Mouse (Mus musculus) hindbrain, embryonic 12.5 days (tissue): Measurements from ENCODE around the gene Zdhhc5. TPM values are rescaled to one million over a fixed set of nuclear protein-coding genes. Genes with fewer than 3 reads are reported as not detected.
A peak's percentile ranks its signal among the peaks of the same experiment; 100 is the strongest.

Source experiments
- ATAC-seq: fragments of 200-750 bp; cut with Nextera tagmentation; 2 replicates; pipeline ENCODE4 v1.8.0; 2017; ENCODE audit warnings: moderate TSS enrichment; ENCODE audit not compliant: low FRiP score
- H3K27ac ChIP-seq: fragments of 300-500 bp; sonication (generic); 2 replicates; pipeline ENCODE4 v1.5.1; 2016; ENCODE audit warnings: mild to moderate bottlenecking
- H3K27me3 ChIP-seq: fragments of 300-500 bp; sonication (generic); 2 replicates; pipeline ENCODE4 v1.6.1; 2016; ENCODE audit warnings: mild to moderate bottlenecking
- H3K36me3 ChIP-seq: fragments of 300-500 bp; sonication (generic); 2 replicates; pipeline ENCODE4 v1.6.1; 2016; ENCODE audit warnings: mild to moderate bottlenecking
- H3K4me1 ChIP-seq: fragments of 300-500 bp; sonication (generic); 2 replicates; pipeline ENCODE4 v1.6.1; 2016
- H3K4me2 ChIP-seq: fragments of 300-500 bp; sonication (generic); replicated peaks from 2 replicates; pipeline ENCODE4 v1.6.1; 2016; ENCODE audit warnings: mild to moderate bottlenecking
- H3K4me3 ChIP-seq: fragments of 300-500 bp; sonication (generic); 2 replicates; pipeline ENCODE4 v1.5.1; 2016; ENCODE audit warnings: mild to moderate bottlenecking
- H3K9ac ChIP-seq: fragments of 300-500 bp; sonication (generic); 2 replicates; pipeline ENCODE4 v1.6.1; 2016; ENCODE audit warnings: mild to moderate bottlenecking, moderate library complexity
- H3K9me3 ChIP-seq: fragments of 300-500 bp; sonication (generic); replicated peaks from 2 replicates; pipeline ENCODE4 v1.6.1; 2016; ENCODE audit warnings: mild to moderate bottlenecking
- WGBS: fragments of 180-500 bp; shearing (Covaris S2); methylation state at CpG from one replicate; pipeline ENCODE4 v1.1.7; 2016; 5-methylcytosine and 5-hydroxymethylcytosine counted together
- polyA plus RNA-seq: library from polyadenylated mRNA; unstranded; fragments of >200 nt; fragmentation: Nextera tagmentation; extraction: Ambion mirVana; gene quantifications from 2 replicates; pipeline ENCODE4 v1.2.1, GENCODE M21; 2016

Gene Zdhhc5
- polyA plus RNA-seq, 1 experiment from 2014 or later: 30.0 TPM

DNA sequence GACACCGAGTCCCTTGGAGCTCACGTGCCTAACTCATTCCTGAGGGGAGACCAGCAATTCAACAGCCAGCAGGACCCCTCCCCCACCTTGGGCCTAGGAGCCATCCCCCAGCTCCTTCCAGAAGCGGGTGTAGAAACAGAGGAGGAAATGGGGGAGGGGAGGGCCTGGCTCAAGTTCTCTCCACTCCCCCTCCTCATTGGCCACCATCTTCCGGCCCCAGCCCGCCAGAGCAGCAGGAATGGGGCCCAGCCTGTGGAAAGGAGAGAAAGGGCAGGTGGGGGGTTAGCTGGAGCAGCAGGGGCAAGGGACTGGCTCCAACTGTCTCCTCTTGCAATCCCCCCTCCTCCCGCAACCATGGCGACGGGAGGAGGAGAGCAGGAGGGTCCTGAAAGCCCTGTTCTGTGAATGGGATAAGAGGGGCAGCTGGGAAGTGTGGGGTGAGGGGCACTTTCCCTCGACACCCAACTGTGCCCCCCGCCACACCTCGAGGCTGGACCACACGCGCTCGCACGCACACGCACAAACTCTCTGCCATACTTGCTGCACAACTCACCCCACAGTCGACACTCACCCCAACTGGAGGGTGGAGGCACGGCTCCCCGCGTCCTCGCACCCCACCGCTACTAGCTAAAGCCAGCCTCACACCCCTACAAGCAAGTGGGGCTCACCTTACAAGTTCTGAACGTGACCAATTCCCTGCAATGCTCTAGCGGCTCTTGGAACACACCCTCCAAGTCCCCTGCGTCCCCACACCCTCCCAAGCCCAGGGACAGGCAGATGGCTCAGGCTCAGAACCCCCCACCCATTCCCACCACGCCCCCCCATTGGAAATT is 27.7 kb upstream of the Zdhhc5 start:
- peak; percentile 86 for ATAC-seq
- Histone ChIP-seq H3K9me3 (no peaks in the 10 kb centered on the region), H3K27ac (peak overlapping the region; percentile 99), H3K9ac (peak overlapping the region; percentile 99), H3K27me3 (no peaks in the 10 kb centered on the region), H3K4me3 (peak overlapping the region; percentile 87), H3K36me3 (no peaks in the 10 kb centered on the region; the same call in 1 of the 2 replicates), H3K4me2 (peak overlapping the region; percentile 89), H3K4me1 (peaks cover 55% of the 10 kb centered on the region)
- under 1% methylated on average over 26 of the region's 26 CpGs for WGBS

DNA sequence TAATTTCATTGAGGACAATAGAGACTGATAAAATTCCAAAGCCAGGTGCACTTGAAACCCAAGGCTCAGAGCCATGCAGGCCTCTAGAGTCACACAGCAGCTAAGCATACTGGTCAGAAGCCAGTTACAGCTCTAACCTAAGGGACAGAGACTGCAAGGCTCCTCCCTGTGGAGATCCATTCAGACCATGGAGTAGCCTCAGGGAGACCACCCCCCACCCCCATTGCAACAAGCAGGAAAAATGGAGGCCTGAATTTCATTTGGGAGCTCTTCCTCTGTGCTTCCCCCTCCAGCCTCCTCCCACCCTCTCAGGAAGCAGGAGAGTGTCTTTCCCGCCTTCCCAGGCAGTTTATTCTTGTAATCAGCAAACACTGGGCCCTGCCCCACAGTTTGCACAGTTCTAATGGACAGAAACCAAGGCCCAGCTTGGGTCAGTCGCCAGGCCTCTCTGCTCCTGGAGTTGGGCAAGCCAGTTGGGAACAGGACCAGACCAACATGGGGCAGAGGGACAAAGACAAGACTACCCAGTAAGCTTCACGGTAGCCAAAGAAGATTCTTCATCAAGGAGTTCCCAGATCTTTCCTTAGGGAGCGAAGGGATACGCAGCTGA is 27.0 kb upstream of the Zdhhc5 start:
- WGBS: 2% methylated on average over 5 of the region's 5 CpGs
- ATAC-seq: no peak
- Histone ChIP-seq H3K9me3 (no peaks in the 10 kb centered on the region), H3K27me3 (no peaks in the 10 kb centered on the region), H3K27ac (peak overlapping the region; percentile 99), H3K4me3 (peak overlapping the region; percentile 87), H3K36me3 (no peaks in the 10 kb centered on the region; the same call in 1 of the 2 replicates), H3K4me2 (peak overlapping the region; percentile 89), H3K9ac (peak overlapping the region; percentile 99), H3K4me1 (peaks cover 62% of the 10 kb centered on the region)

DNA sequence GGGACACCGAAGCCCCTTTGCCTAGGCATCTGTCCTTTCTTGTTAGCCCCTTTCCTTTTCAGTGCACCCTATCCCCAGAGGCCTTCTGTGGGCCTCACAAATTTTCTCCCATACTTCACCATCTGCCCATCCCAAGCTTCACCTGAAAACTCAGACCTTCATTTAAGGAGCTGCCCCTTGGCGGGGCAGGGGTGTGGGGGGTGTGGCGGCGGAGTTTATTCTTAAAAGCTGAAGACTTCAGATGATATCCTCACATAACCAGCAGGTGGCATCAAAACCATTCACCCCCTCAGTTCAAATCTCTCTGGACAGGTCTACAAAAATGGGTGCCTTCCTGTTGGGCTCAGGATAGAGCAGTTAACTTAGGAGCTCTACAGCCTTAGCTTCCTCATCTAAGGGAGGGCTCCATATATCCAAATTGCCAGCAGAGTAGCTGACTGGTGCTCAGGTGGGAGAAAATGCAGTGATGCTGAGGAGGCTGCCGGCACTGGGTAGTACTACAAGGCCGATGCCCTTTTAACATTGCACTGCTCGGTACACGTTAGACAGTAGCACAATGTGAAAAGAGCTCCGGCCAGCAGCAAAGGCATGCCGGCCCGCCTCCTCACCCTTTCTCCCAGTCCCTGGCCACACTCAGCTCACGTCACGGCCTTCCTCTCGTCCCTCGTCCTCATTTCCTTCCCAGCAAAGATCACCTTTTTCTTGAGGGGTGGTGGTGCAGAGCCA is 25.8 kb upstream of the Zdhhc5 start:
- WGBS: 68% methylated on average over 15 of the region's 15 CpGs
- Histone ChIP-seq H3K27me3 (no peaks in the 10 kb centered on the region), H3K27ac (peak overlapping the region; percentile 58; the same call in 1 of the 2 replicates), H3K9ac (0 out of 2 replicates have a peak overlapping the region, but pooled peaks have one; percentile 15), H3K4me2 (peak overlapping the region; percentile 89), H3K36me3 (no peaks in the 10 kb centered on the region; the same call in 1 of the 2 replicates), H3K4me3 (peak overlapping the region; percentile 7; the same call in 1 of the 2 replicates), H3K9me3 (no peaks in the 10 kb centered on the region), H3K4me1 (peaks cover 74% of the 10 kb centered on the region)
- ATAC-seq: no peak

DNA sequence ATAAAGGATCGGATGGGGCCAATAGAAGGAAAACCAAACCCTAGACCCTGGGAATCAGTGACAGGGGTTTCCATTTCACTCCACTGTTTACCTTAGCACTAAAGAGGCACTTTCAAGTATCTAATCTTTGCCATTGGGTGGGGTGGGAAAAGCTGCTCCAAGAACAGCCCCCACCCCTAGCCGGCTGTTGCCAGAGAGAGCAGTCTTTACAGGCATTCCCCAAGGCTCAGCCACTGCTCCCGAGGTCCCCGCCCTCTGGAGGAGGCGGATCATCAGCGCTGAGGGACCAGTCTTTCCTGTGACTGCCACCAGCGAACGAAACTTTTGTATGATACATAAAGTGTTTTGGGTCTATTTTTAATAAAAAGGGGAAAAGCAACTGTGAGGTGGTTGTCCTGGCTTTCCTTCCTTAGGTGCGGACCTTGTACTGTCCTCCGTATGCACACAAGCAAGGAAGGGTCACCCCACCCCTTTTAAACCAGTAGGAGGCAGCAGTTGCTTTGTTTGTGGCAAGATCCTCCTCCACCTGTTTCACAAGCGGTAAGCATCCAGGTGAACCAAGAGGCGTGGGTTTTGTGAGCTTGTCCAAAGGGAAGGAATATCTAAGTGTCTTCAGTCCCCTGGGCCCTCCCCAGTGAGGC is 23.4 kb upstream of the Zdhhc5 start:
- 2% methylated on average over 12 of the region's 12 CpGs for WGBS
- Histone ChIP-seq H3K9me3 (no peaks in the 10 kb centered on the region), H3K9ac (peak overlapping the region; percentile 39; the same call in 1 of the 2 replicates), H3K4me1 (peaks cover 83% of the 10 kb centered on the region), H3K4me3 (no peak overlapping the region), H3K27me3 (no peaks in the 10 kb centered on the region), H3K4me2 (peak overlapping the region; percentile 76), H3K36me3 (no peaks in the 10 kb centered on the region; the same call in 1 of the 2 replicates), H3K27ac (peak overlapping the region; percentile 52; the same call in 1 of the 2 replicates)
- no peak for ATAC-seq

DNA sequence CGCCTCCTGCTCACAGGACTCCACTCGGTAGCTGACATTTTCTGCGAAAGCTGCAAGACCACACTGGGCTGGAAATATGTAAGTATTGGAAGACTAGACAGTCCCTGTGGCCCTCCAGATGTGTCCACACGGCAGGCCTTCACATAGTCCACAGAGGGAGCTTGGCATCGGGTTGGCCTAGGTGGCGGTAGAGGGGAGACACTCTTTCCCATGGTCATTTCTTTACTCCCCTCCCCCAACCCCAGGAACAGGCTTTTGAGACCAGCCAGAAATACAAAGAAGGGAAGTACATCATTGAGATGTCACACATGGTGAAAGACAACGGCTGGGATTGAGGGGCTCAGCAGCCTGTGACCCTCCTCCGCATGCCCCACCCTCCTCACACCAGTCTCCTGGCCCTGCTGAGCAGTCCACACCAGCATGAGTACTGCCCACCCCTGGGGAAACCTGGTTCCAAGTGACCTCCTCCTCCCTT is 22.5 kb upstream of the Zdhhc5 start:
- WGBS: 4% methylated on average over 8 of the region's 8 CpGs
- peak overlapping the region; percentile 53 for H3K4me3 ChIP-seq
- peak; percentile 9; the same call in 1 of the 2 replicates for ATAC-seq
- no peaks in the 10 kb centered on the region for H3K9me3 ChIP-seq
- no peaks in the 10 kb centered on the region; the same call in 1 of the 2 replicates for H3K36me3 ChIP-seq
- peaks cover 87% of the 10 kb centered on the region for H3K4me1 ChIP-seq
- H3K27me3 ChIP-seq: no peaks in the 10 kb centered on the region
- H3K27ac ChIP-seq: peak overlapping the region; percentile 81
- peak overlapping the region; percentile 57; the same call in 1 of the 2 replicates for H3K9ac ChIP-seq
- H3K4me2 ChIP-seq: peak overlapping the region; percentile 76

DNA sequence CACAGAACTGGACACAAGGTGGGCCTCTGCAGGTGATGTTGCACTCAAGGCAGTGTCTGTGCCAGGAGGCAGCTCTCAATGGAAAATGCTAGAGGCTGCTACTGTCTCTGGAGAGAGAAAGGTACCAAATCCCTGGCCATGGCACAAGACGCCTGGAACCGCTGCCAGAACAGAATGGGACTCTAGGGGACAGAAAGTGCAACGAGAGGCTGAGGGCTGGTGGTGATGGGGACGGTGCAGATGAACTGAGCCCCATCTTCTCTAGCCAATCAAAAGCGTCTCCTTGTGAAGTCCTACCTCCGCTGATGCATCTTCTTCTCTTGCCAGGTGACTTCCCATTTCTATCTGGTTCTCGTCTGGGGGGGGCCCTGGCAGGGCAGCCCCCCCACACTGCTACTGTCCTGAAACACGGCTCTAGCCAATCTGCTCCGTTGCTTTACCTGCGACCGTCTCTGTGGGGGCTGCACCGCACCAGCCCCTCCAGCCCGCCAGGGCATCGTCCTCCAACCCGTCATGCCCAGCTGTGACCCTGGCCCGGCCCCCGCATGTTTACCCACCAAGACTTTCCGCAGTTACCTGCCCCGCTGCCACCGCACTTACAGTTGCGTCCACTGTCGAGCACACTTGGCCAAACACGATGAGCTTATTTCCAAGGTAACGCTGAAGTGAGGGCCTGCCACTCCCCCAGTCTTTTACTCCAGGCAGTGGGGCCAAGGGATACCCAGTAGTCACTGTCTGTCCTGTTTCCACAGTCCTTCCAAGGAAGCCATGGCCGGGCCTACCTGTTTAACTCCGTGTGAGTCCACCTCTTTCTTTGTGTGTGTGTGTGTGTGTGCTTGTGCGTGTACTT is 21.6 kb upstream of the Zdhhc5 start:
- Histone ChIP-seq H3K27me3 (no peaks in the 10 kb centered on the region), H3K9ac (peak overlapping the region; percentile 57), H3K36me3 (no peaks in the 10 kb centered on the region; the same call in 1 of the 2 replicates), H3K9me3 (no peaks in the 10 kb centered on the region), H3K4me2 (peak overlapping the region; percentile 76), H3K27ac (peak overlapping the region; percentile 81; the same call in 1 of the 2 replicates), H3K4me3 (peak overlapping the region; percentile 53), H3K4me1 (peaks cover 79% of the 10 kb centered on the region)
- ATAC-seq: no peak
- 6% methylated on average over 27 of the region's 27 CpGs for WGBS

DNA sequence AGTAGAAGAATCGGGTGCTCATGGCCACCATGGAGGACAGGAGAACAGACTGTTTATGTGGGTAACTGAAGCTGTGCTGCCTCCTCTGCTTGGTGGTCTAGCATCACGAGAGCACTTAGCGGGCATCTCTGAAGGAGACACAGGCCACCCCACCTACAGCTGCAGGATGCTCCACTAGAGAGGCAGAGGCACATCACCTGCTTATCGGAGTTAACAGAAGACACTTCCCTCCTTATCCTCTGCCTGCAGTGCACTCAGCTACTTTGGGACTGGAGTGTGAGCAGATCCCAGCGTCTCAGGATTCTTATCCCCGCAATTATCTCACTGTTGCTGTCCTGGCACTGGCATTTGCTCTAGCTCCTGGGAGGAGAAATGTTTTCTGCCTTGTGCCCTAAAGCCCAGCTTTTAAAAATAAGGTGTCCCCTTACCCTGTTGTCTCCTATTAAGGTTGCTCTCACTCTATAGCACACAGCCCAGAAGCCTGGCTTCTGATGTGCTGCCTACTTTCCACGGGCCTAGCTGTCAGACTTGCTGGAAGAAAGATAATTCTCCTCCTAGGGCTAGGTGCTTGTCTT is 20.5 kb upstream of the Zdhhc5 start:
- 15% methylated on average over 7 of the region's 7 CpGs for WGBS
- peak overlapping the region; percentile 76 for H3K4me2 ChIP-seq
- no peak for ATAC-seq
- peak overlapping the region; percentile 87 for H3K27ac ChIP-seq
- no peaks in the 10 kb centered on the region; the same call in 1 of the 2 replicates for H3K36me3 ChIP-seq
- peaks cover 68% of the 10 kb centered on the region for H3K4me1 ChIP-seq
- no peaks in the 10 kb centered on the region for H3K27me3 ChIP-seq
- H3K4me3 ChIP-seq: peak overlapping the region; percentile 53
- no peaks in the 10 kb centered on the region for H3K9me3 ChIP-seq
- H3K9ac ChIP-seq: peak overlapping the region; percentile 80

DNA sequence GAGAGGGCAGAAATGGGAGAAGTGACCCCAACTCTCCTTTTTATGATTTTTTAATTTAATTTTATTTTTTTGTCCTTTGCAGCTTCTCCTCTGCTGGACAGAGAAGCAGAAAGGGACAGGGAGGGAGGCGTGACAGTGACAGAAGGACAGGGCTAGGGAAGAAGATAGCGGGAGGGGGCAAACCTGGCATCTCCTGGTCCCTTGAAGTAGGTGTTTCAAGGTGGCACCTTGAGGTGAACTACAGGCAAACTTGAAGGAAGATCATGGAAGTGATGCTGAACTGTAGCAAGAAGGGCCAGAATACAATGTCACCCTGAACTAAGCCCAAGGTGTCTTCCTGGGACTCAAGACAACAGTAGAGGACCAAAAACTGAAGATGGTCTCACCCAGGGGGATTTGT is 19.9 kb upstream of the Zdhhc5 start:
- Histone ChIP-seq H3K4me3 (peak overlapping the region; percentile 53), H3K36me3 (no peaks in the 10 kb centered on the region), H3K27me3 (no peaks in the 10 kb centered on the region), H3K4me2 (peak overlapping the region; percentile 76), H3K27ac (peak overlapping the region; percentile 87), H3K4me1 (peaks cover 63% of the 10 kb centered on the region), H3K9ac (peak overlapping the region; percentile 80), H3K9me3 (no peaks in the 10 kb centered on the region)
- ATAC-seq: no peak
- 4% methylated on average over 2 of the region's 2 CpGs for WGBS

DNA sequence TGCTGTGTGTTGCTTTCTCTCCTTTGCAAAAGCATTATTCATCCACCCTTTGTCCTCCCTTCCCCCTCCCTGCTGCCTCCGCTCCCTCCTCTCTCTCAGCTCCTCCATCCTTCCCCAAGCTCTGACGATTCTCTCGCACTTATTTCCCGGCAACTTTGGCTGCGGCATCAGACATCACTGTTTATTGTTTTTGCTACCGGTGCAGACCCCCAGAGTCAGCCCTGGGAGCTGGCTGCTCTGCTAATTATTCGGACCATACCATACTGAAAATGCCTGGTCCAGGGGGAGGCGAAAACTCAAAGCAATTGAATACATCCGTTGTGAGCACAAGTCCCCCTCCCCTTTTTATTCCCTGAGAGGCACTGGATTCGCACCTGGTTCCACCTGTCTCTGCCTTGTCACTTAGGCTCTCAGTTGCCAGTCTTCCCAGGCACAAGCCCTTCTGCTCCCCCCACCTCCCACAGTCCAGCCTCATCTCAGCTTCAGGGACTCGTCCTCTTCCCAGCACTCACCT is 19.4 kb upstream of the Zdhhc5 start:
- peak; percentile 67 for ATAC-seq
- WGBS: under 1% methylated on average over 11 of the region's 11 CpGs
- peak overlapping the region; percentile 80 for H3K9ac ChIP-seq
- peak overlapping the region; percentile 76 for H3K4me2 ChIP-seq
- peaks cover 58% of the 10 kb centered on the region for H3K4me1 ChIP-seq
- peak overlapping the region; percentile 87 for H3K27ac ChIP-seq
- H3K36me3 ChIP-seq: no peaks in the 10 kb centered on the region
- no peaks in the 10 kb centered on the region for H3K27me3 ChIP-seq
- peak overlapping the region; percentile 53 for H3K4me3 ChIP-seq
- H3K9me3 ChIP-seq: no peaks in the 10 kb centered on the region

DNA sequence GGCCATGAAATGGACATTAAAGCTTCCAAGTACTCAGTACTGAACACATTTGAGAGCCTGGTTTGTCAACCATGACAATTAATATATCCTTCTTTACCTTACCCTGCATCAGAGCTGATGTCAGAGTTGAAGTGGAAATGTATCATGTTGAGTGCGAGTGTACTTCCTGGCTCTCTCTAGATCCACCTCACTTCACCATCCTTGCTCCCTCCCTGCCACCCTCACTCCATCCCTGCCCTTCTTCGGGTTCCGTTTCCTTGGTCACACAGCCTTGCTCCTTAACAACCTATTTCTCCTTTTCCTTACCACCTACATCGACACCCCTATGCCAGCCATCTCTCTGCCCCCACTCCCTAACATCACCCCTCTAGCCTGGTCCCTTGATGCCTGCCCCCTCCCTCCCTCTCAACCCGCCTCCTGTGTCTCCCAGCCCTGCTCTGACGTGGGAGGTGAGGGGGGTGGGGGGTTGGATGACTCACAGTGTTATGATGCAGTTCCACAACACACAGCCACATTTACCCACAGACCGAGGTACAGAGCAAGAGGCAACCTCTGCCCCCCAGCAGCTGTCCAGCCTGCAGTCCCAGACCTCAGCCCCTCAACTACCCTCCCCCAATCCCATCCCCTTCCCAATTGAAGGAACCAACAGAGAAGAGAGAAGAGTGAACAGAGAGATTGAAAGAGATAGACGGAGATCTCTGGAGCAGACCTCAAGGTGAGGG is 18.8 kb upstream of the Zdhhc5 start, which contains the start of gene Ypel4:
TSS of gene Ypel4 (plus strand) at position 480 of the 722 bp plus-strand sequence.
- Histone ChIP-seq H3K4me2 (peak within 1 kb of the TSS; percentile 76), H3K9ac (peak within 1 kb of the TSS; percentile 80), H3K9me3 (no peaks in the 10 kb centered on the region), H3K27me3 (no peaks in the 10 kb centered on the region), H3K4me1 (peaks cover 51% of the 10 kb centered on the region), H3K27ac (peak within 1 kb of the TSS; percentile 87), H3K36me3 (no peaks in the 10 kb centered on the region), H3K4me3 (peak within 1 kb of the TSS; percentile 53)
- 6% methylated on average over 7 of the region's 8 CpGs for WGBS
- peak; percentile 75 for ATAC-seq
